Mouse (Mus musculus): ENCODE measurements around the gene Spata4. TPM values are rescaled to one million over a fixed set of nuclear protein-coding genes. Genes with fewer than 3 reads are reported as not detected.
"Not testable (repeated sequence)": the region's sequence is repeated elsewhere in the genome, so short reads cannot be mapped to it uniquely, and the experiment has no call there.

Gene Spata4
- polyA plus RNA-seq, 1 experiment from 2014 or later, result not detected

- no peaks in the 10 kb centered on the region for H3K36me3 ChIP-seq
- H3K9me3 ChIP-seq, result no peaks in the 10 kb centered on the region
- H3K4me2 ChIP-seq (replicated peaks), result no peak overlapping the region
- WGBS, result 88% methylated on average over 2 of the region's 2 CpGs
- H3K4me1 ChIP-seq, result peaks cover 6% of the 10 kb centered on the region
- no peak overlapping the region for H3K27ac ChIP-seq
- no peaks in the 10 kb centered on the region for H3K27me3 ChIP-seq
- H3K4me3 ChIP-seq, result no peak overlapping the region
- ATAC-seq (ENCODE audit: low FRiP score, low read depth), result no peak
- H3K9ac ChIP-seq, result no peak overlapping the region
Measured at GRCm38 (mm10) chr8:54597386-54597785, 3.2 kb upstream of the Spata4 start.

GRCm38 (mm10) chr8:54603440-54603839 lies 2.9 kb downstream of the Spata4 start:
- no peak overlapping the region for H3K27ac ChIP-seq
- H3K4me1 ChIP-seq, result peaks cover 6% of the 10 kb centered on the region
- no peak overlapping the region for H3K9ac ChIP-seq
- no peak overlapping the region for H3K4me3 ChIP-seq
- H3K27me3 ChIP-seq, result no peaks in the 10 kb centered on the region
- H3K36me3 ChIP-seq, result no peaks in the 10 kb centered on the region
- WGBS, result 69% methylated on average over 4 of the region's 4 CpGs
- H3K4me2 ChIP-seq (replicated peaks), result no peak overlapping the region
- no peak for ATAC-seq (ENCODE audit: low FRiP score, low read depth)
- H3K9me3 ChIP-seq, result no peaks in the 10 kb centered on the region

GRCm38 (mm10) chr8:54609336-54609735 lies 8.8 kb downstream of the Spata4 start:
- WGBS, result 91% methylated on average over 2 of the region's 2 CpGs
- no peak for ATAC-seq (ENCODE audit: low FRiP score, low read depth)

GRCm38 (mm10) chr8:54610238-54610637 lies 9.7 kb downstream of the Spata4 start:
- H3K36me3 ChIP-seq, result no peaks in the 10 kb centered on the region
- no peaks in the 10 kb centered on the region for H3K27me3 ChIP-seq
- no peak overlapping the region for H3K4me2 ChIP-seq (replicated peaks)
- no peak for ATAC-seq (ENCODE audit: low FRiP score, low read depth)
- H3K27ac ChIP-seq, result no peak overlapping the region
- WGBS, result 73% methylated on average over 4 of the region's 4 CpGs
- no peaks in the 10 kb centered on the region for H3K4me1 ChIP-seq
- no peak overlapping the region for H3K4me3 ChIP-seq
- no peaks in the 10 kb centered on the region for H3K9me3 ChIP-seq
- H3K9ac ChIP-seq, result no peak overlapping the region

More at GRCm38 (mm10) chr8:54609336-54609735, 8.8 kb downstream of the Spata4 start:
- Histone ChIP-seq H3K36me3 (no peaks in the 10 kb centered on the region), H3K27ac (no peak overlapping the region), H3K27me3 (no peaks in the 10 kb centered on the region), H3K4me3 (no peak overlapping the region), H3K4me2 (replicated peaks) (no peak overlapping the region), H3K4me1 (no peaks in the 10 kb centered on the region), H3K9me3 (no peaks in the 10 kb centered on the region), H3K9ac (no peak overlapping the region)

- H3K9ac ChIP-seq; H3K9me3 ChIP-seq; H3K4me3 ChIP-seq; H3K27ac ChIP-seq; H3K36me3 ChIP-seq; H3K27me3 ChIP-seq; H3K4me2 ChIP-seq (replicated peaks); ATAC-seq (ENCODE audit: low FRiP score, low read depth); H3K4me1 ChIP-seq: not testable (repeated sequence)
- WGBS, result 83% methylated on average over 17 of the region's 17 CpGs
Measured at GRCm38 (mm10) chr8:54616710-54617109, 16.1 kb downstream of the Spata4 start.

- Histone ChIP-seq H3K36me3 (no peaks in the 10 kb centered on the region), H3K9me3 (no peaks in the 10 kb centered on the region), H3K27me3 (no peaks in the 10 kb centered on the region), H3K27ac (no peak overlapping the region), H3K4me3 (no peak overlapping the region), H3K9ac (no peak overlapping the region), H3K4me2 (replicated peaks) (no peak overlapping the region), H3K4me1 (no peaks in the 10 kb centered on the region)
- WGBS, result 38% methylated on average over 4 of the region's 4 CpGs
- ATAC-seq (ENCODE audit: low FRiP score, low read depth), result no peak
Measured at GRCm38 (mm10) chr8:54638634-54639033, 38.1 kb downstream of the Spata4 start.

Other genes starting within 250 kb of the Spata4 start
- gene Asb5, start 71.2 kb upstream of the Spata4 start, polyA plus RNA-seq (2015; fragmentation: Nextera tagmentation; extraction: Ambion mirVana), result 5.8 and 6.0 TPM in 2 replicates
- gene Spcs3, start 70.8 kb upstream of the Spata4 start, polyA plus RNA-seq (2015; fragmentation: Nextera tagmentation; extraction: Ambion mirVana), result 93.2 and 98.2 TPM in 2 replicates